Mouse (Mus musculus) forebrain, embryonic 14.5 days (tissue): ENCODE measurements at regions not wholly inside any gene's neighbourhood (a gene's known extent, or its start where the extent isn't known, plus 50 kb on each side); places are given as distances from the start of the nearest gene placed in this dataset.

Source experiments
- ATAC-seq: fragments of 200-750 bp; cut with Nextera tagmentation; 2 replicates; pipeline ENCODE4 v1.8.0; 2017; ENCODE audit warnings: mild to moderate bottlenecking, moderate library complexity
- DNase-seq: peaks from one replicate; pipeline ENCODE4 v3.0.0-alpha.2; 2015; ENCODE audit warnings: low spot score
- H3K27ac ChIP-seq: fragments of 300-500 bp; sonication (generic); 2 replicates; pipeline ENCODE4 v1.5.1; 2014; ENCODE audit warnings: low read depth, mild to moderate bottlenecking, control low read depth, low read length, moderate library complexity
- H3K27me3 ChIP-seq: fragments of 300-500 bp; sonication (generic); replicated peaks from 2 replicates; pipeline ENCODE4 v1.6.1; 2014; ENCODE audit warnings: low read length, control low read depth, mixed read lengths; ENCODE audit not compliant: control insufficient read depth, insufficient read depth
- H3K36me3 ChIP-seq: fragments of 300-500 bp; sonication (generic); 2 replicates; pipeline ENCODE4 v1.6.1; 2014; ENCODE audit warnings: low read length, control low read depth; ENCODE audit not compliant: control insufficient read depth, insufficient read depth
- H3K4me1 ChIP-seq: fragments of 300-500 bp; sonication (generic); 2 replicates; pipeline ENCODE4 v1.6.1; 2014; ENCODE audit warnings: antibody characterized with exemption, low read length, control low read depth; ENCODE audit not compliant: control insufficient read depth, insufficient read depth
- H3K4me2 ChIP-seq: fragments of 300-500 bp; sonication (generic); 2 replicates; pipeline ENCODE4 v1.6.1; 2014; ENCODE audit warnings: mild to moderate bottlenecking, control low read depth, low read length
- H3K4me3 ChIP-seq: fragments of 300-500 bp; sonication (generic); 2 replicates; pipeline ENCODE4 v1.5.1; 2014; ENCODE audit warnings: low read depth, low read length, control low read depth
- H3K9ac ChIP-seq: fragments of 300-500 bp; sonication (generic); 2 replicates; pipeline ENCODE4 v1.6.1; 2014; ENCODE audit warnings: mild to moderate bottlenecking, low read length, control low read depth, moderate library complexity
- H3K9me3 ChIP-seq: fragments of 300-500 bp; sonication (generic); replicated peaks from 2 replicates; pipeline ENCODE4 v1.6.1; 2016; ENCODE audit warnings: low read length, control low read depth, mixed read lengths; ENCODE audit not compliant: control insufficient read depth
- WGBS: fragments of 180-500 bp; shearing (Covaris S2); extraction: QIAGEN DNeasy Blood & Tissue Kit; methylation state at CpG from one replicate; pipeline ENCODE4 v1.1.7; 2014; 5-methylcytosine and 5-hydroxymethylcytosine counted together

DNA sequence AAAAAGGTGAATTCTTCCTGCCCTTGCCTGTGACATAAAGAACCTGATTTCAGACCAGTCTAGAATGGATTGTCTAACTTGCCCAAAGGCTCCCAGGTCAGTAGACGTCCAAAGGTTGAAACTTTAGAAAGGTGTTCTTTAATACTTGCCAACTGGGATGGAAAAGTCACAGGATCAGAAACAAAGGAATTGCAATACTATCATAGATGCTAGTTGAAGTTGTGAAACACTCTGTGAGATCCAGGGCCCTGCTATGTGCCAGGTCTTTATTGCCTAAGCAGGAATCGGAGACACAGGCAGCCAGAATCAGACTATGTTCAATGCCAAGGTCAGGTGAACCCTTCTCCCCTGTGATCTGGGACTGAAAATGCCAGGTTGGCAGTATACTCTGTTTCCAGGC, 108.0 kb upstream of the Nphp3 start:
- no peak for DNase-seq
- no peak overlapping the region for H3K4me2 ChIP-seq
- 95% methylated on average over 2 of the region's 2 CpGs for WGBS
- H3K36me3 ChIP-seq, result no peaks in the 10 kb centered on the region
- no peaks in the 10 kb centered on the region for H3K4me1 ChIP-seq
- no peaks in the 10 kb centered on the region for H3K9me3 ChIP-seq
- H3K9ac ChIP-seq, result no peak overlapping the region
- no peak overlapping the region for H3K27ac ChIP-seq
- no peak overlapping the region for H3K4me3 ChIP-seq
- ATAC-seq, result no peak
- H3K27me3 ChIP-seq, result no peaks in the 10 kb centered on the region

DNA sequence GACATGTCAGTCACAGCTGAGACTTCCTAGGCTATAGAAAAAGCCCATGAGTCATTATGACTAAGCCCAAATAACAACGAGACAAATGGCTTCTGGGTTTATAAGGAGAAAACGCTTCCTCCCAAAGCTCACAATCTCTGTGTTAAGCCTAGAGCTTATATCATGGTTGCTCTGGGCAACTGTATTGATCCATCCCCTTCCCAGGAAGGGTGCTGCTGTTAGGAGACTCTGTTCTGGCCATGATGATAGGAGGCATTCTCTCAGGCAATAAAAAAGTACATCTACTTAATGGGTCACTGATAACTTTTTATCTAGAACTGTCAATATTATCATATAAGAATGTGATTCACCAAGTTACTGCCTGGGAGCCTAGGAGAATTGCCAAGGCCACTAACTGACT, 103.0 kb upstream of the Nphp3 start:
- H3K9me3 ChIP-seq, result no peaks in the 10 kb centered on the region
- no peaks in the 10 kb centered on the region for H3K36me3 ChIP-seq
- DNase-seq (no peak), ATAC-seq (no peak)
- H3K27ac ChIP-seq, result no peak overlapping the region
- no peak overlapping the region for H3K9ac ChIP-seq
- 74% methylated on average over 2 of the region's 2 CpGs for WGBS
- H3K4me1 ChIP-seq, result no peaks in the 10 kb centered on the region
- no peaks in the 10 kb centered on the region for H3K27me3 ChIP-seq
- no peak overlapping the region for H3K4me2 ChIP-seq
- no peak overlapping the region for H3K4me3 ChIP-seq

GRCm38 (mm10) chr9:103911347-103911746, 91.0 kb upstream of the Nphp3 start:
- Histone ChIP-seq H3K4me2 (no peak overlapping the region), H3K27me3 (no peaks in the 10 kb centered on the region), H3K9me3 (no peaks in the 10 kb centered on the region), H3K4me3 (no peak overlapping the region), H3K27ac (no peak overlapping the region), H3K4me1 (no peaks in the 10 kb centered on the region), H3K36me3 (no peaks in the 10 kb centered on the region), H3K9ac (no peak overlapping the region)
- 54% methylated on average over 2 of the region's 2 CpGs for WGBS
- no peak for ATAC-seq
- DNase-seq, result peak; percentile 68

- Histone ChIP-seq H3K4me3 (no peak overlapping the region), H3K27ac (no peak overlapping the region), H3K36me3 (no peaks in the 10 kb centered on the region), H3K4me2 (no peak overlapping the region), H3K27me3 (no peaks in the 10 kb centered on the region), H3K4me1 (no peaks in the 10 kb centered on the region), H3K9me3 (no peaks in the 10 kb centered on the region), H3K9ac (no peak overlapping the region)
- ATAC-seq (no peak), DNase-seq (no peak)
- WGBS, result 86% methylated on average over 4 of the region's 4 CpGs
These were observed 87.2 kb upstream of the Nphp3 start for GRCm38 (mm10) chr9:103915126-103915525.

DNA sequence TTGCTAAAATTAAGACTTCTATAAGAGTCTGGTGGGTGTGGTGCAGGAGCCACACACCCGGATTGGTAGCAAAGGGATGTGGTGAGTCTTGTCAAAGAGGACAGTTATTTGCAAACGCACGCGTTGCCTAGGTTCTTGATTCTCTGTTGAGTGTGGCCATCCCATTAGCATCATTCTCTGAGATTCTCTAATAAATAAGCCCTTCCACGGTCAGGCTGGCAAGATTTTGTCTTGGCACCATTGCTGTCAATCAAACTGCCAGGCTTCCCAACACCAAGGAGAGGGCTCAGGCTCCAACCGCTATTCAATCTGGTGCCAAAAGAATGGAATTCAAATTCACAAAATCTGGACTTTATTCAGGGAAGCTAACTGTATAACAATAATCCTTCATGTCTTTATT, 84.6 kb upstream of the Nphp3 start:
- no peaks in the 10 kb centered on the region for H3K9me3 ChIP-seq
- H3K27me3 ChIP-seq, result no peaks in the 10 kb centered on the region
- no peak overlapping the region for H3K9ac ChIP-seq
- DNase-seq, result no peak
- ATAC-seq, result no peak
- H3K4me1 ChIP-seq, result no peaks in the 10 kb centered on the region
- H3K36me3 ChIP-seq, result no peaks in the 10 kb centered on the region
- 85% methylated on average over 6 of the region's 6 CpGs for WGBS
- no peak overlapping the region for H3K4me2 ChIP-seq
- H3K4me3 ChIP-seq, result no peak overlapping the region
- H3K27ac ChIP-seq, result no peak overlapping the region

GRCm38 (mm10) chr9:103922356-103922755, 80.0 kb upstream of the Nphp3 start:
- no peak for DNase-seq
- ATAC-seq, result no peak
- Histone ChIP-seq H3K4me2 (no peak overlapping the region), H3K27me3 (no peaks in the 10 kb centered on the region), H3K9me3 (no peaks in the 10 kb centered on the region), H3K36me3 (no peaks in the 10 kb centered on the region), H3K4me1 (no peaks in the 10 kb centered on the region), H3K27ac (no peak overlapping the region), H3K9ac (no peak overlapping the region), H3K4me3 (no peak overlapping the region)
- 98% methylated on average over 5 of the region's 5 CpGs for WGBS

DNA sequence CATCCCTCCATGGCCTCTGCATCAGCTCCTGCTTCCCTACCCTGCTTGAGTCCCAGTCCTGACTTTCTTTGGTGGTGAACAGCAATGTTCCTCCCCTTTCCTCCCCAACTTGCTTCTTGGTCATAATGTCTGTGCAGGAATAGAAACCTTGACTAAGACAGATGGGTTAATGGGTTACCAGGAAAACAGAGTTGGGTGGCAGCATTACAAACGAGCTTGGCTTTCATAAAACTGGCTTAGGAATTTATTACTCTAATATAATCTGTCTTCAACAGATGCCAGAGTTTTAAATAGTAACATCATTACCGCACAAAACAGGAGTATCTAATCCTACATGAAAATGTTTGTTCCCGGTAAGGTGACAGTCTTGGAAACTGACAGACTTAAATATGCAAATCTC, 77.7 kb upstream of the Nphp3 start:
- H3K36me3 ChIP-seq, result no peaks in the 10 kb centered on the region
- ATAC-seq, result no peak
- H3K27ac ChIP-seq, result no peak overlapping the region
- H3K9me3 ChIP-seq, result no peaks in the 10 kb centered on the region
- DNase-seq, result no peak
- H3K4me2 ChIP-seq, result no peak overlapping the region
- no peak overlapping the region for H3K4me3 ChIP-seq
- 68% methylated on average over 3 of the region's 3 CpGs for WGBS
- H3K27me3 ChIP-seq, result no peaks in the 10 kb centered on the region
- no peaks in the 10 kb centered on the region for H3K4me1 ChIP-seq
- no peak overlapping the region for H3K9ac ChIP-seq

DNA sequence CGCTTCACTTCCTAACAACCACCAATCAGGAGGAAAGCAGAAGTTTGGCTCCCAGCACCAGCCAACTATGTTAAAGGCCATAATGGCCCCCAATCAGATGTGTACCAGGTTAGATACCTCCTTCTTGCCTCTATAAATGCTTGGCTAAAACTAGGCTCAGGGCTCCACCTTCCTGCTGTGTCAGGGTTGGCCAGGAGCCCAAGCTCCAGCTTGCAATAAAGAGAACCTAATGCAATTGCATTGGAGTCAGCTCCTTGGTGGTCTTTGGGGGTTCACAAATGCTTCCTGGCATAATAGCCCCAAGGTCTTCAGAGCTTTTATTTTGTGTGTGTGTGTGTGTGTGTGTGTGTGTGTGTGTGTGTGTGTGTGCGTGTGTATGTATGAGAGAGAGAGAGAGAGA, 76.9 kb upstream of the Nphp3 start:
- H3K27me3 ChIP-seq, result no peaks in the 10 kb centered on the region
- 78% methylated on average over 2 of the region's 2 CpGs for WGBS
- no peak overlapping the region for H3K27ac ChIP-seq
- H3K4me1 ChIP-seq, result no peaks in the 10 kb centered on the region
- DNase-seq (peak; percentile 47), ATAC-seq (no peak)
- no peak overlapping the region for H3K4me3 ChIP-seq
- H3K9ac ChIP-seq, result no peak overlapping the region
- no peaks in the 10 kb centered on the region for H3K36me3 ChIP-seq
- no peaks in the 10 kb centered on the region for H3K9me3 ChIP-seq
- H3K4me2 ChIP-seq, result no peak overlapping the region

DNA sequence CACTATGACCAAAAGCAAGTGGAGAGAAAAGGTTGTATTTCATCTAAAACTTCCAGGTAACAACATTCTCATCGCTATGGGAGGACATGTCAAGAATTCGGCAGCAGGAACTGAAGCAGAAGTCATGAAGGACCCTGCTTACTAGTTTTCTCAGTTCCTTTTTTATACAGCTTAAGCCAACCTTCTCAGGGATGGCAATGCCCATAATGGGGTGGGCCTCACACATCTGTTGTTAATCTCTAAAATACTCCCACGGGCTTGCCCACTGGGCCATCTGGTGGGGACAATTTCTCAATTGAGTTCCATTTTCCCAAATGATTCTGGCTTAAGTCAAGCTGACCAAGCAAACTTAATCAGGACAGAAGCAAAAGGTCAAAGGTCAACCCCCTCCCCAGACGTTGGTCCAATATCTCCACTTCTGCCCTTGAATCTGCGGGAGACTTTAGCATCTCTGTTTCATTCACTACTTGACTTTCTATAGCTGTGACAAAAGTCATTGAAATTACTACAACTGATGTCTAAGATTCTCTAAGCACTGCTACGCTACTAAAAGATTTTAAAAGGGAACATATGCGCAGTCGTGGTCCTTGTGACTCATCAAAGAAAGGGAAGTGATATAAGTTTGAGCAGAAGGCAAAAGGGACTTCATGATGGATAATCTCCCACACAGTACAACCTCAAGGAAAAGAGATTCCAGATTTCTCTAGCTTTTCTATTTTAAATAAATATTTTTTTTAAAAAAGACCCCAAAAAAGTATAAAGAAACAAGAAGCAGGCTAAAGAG, 73.4 kb upstream of the Nphp3 start:
- ATAC-seq, result no peak
- 66% methylated on average over 8 of the region's 8 CpGs for WGBS
- Histone ChIP-seq H3K27ac (no peak overlapping the region), H3K27me3 (no peaks in the 10 kb centered on the region), H3K9me3 (no peaks in the 10 kb centered on the region), H3K4me1 (no peaks in the 10 kb centered on the region), H3K4me2 (no peak overlapping the region), H3K9ac (no peak overlapping the region), H3K4me3 (no peak overlapping the region), H3K36me3 (no peaks in the 10 kb centered on the region)
- no peak for DNase-seq
